Mouse (Mus musculus) natural killer cell, adult 2 months (primary cell): ENCODE results near the gene Ash1l.
A peak's percentile ranks its signal among the peaks of the same experiment; 100 is the strongest.

Experiments used
- DNase-seq, 2 experiments: peaks; one replicate each; pipeline ENCODE4 v3.0.0; 2022; ENCODE audit warnings: low spot score in 2 of 2

Gene Ash1l

DNA sequence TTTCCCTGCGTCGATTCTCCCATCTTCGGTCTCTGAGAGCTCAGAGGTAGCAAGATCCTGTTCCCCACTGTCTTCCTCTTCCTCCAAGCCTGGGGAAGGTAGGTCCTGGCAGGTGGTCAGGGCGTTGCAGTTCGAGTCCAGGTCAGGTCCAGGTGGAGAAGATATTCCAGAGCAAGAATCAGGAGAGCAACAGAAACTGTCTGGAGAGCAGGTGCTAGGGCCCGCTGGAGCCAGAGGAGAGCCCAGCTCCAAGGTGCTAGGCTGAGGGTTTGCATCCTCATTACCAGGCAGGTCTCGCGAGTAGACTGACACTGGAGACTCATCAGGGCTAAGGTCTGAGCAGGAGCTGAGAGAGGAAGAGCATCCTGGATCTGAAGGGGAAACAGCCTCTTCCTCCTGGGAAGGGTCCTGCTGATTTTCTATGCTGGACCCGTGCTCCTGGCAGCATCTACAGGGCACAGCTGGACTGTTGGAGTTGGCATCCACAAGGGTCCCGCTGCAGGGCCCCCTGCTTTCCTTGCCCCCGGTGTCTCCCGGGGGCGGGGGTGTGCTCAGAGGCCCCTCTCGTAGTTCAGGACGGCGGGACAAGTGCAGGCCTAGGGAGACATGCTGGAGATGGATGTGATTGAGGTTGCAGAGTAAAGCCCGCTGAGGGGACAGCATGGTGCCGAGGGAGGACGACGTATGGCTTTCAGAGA, 141.5 kb downstream of the Ash1l start:
- DNase-seq: no peak

- DNase-seq: no peak
These were observed 142.2 kb downstream of the Ash1l start for GRCm38 (mm10) chr3:89092509-89093090.

DNA sequence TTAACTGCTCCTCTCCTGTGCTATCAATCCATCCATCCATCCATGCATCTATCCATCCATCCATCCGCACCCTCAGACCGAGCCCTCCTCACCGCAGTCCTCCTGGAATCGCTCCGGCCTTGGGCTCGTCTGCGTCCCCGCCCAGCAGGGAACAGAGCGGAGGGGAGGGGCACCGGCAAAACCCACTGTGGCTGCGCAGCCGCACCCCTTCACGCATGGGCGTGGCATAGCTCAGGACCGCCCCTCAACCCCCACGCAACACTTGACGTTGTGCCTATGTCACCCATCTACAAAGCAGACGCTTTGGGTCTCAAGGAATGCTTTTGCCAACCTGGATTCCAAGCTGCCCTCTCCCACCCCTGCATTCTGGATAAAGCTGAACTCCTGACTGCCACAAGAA, 142.8 kb downstream of the Ash1l start, which contains the start of gene Rusc1:
Rusc1 (minus strand) TSS at position 137 of the 400 bp plus-strand sequence.
- peak; percentile 45 to 68 for DNase-seq

DNA sequence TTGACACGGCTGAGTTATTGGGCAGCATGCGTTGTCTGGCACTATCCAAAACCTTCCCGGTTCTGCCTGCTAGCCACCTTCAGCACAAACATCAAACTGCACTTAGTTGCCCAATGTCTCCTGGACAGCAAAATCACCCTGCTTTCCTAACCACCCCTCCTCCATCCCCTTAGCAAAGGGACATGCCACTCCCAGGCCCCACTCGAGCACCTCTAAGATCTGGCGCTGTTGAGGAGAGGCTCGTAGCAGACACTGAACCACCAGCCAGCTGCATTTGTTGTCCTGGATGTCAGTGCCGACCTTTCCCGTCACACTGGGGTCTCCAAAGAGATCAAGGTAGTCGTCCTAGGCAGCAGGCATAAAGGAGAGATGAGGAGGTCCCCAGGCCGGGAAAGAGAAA, 143.6 kb downstream of the Ash1l start:
- DNase-seq: no peak

GRCm38 (mm10) chr3:89100811-89101210, 150.4 kb downstream of the Ash1l start, which contains the start of gene Gm43738:
Gene Gm43738 (minus strand): TSS chr3:89101099.
- no peak for DNase-seq

DNA sequence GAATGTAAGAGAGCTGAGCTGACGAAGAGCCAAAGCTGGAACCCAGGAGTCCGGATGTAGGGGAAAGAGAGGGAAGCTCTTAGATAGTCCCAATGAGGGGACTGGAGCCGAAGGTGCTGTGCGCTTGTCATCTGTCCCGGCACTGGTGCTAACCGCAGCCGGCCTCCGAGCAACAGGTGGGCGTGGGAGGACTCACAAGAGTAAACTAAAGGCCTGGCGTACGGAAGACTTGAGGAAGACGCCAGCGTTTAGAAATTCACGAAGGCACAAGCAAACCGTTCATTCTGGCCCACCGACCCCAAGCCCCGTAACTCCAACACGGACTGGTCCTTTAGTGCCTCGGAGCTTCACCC, 151.0 kb downstream of the Ash1l start:
- DNase-seq: no peak

- DNase-seq: peak; percentile 92 to 93
These were observed 151.5 kb downstream of the Ash1l start, which contains the start of gene Fdps for GRCm38 (mm10) chr3:89101812-89102494. Gene Fdps (minus strand): TSS chr3:89101959.

GRCm38 (mm10) chr3:89102495-89103290, 152.3 kb downstream of the Ash1l start:
- no peak for DNase-seq

DNA sequence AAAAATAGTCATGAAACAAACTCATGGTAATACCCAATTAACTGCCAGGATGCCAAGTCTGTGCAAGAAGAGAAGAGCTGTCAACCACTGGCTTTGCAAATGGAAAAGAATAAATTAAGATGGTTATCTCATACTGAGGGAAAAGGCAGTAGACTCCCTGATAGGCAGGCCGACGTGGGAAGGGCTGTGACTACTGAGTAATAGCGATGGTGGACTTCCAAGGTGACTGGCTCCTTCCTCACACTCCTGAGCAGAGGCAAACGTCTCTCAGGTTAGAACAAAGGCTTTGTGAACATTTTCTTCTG, 152.8 kb downstream of the Ash1l start:
- DNase-seq: no peak

GRCm38 (mm10) chr3:89106881-89107280, 156.5 kb downstream of the Ash1l start:
- DNase-seq: no peak

GRCm38 (mm10) chr3:89107545-89107944, 157.1 kb downstream of the Ash1l start:
- DNase-seq: no peak

DNA sequence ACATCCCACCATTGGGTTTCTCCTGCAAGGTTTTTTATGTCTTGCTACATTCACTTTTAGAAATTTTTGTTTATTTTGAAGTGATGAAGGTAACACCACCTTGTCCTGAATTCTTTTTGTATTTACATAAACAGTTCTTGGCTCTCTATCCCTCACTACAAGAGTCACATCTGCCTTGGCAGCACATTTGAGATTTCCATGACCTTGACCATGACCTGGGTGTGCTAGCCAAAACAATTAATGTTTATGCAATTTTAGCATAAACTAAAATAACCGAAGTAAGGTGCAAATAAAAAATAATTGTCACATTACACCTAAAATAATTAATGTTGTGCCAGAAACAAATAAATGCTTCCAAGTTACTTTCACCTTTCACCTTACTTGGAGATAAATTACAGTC, 157.7 kb downstream of the Ash1l start:
- no peak for DNase-seq

DNA sequence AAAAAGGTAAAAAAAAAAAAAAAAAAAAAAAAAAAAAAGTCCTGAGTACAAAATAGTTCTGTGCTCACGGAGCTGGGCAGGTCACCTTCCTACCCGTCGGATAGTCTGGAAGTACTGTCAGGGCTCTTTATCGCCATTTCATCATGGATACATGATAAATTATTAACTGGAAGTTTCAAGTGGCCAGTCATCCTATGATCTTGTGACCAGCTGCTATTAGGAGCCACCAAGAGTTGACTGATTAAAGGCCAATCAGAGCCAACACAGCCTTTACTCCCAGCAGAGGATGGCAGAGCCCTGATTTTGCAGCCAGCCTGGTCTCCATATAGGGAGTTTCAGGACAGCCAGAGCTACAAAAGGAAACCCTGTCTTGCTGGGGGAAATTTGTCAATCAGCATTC, 162.6 kb downstream of the Ash1l start:
- no peak for DNase-seq

GRCm38 (mm10) chr3:89115522-89115921, 165.1 kb downstream of the Ash1l start:
- DNase-seq: peak; percentile 20 to 28

DNA sequence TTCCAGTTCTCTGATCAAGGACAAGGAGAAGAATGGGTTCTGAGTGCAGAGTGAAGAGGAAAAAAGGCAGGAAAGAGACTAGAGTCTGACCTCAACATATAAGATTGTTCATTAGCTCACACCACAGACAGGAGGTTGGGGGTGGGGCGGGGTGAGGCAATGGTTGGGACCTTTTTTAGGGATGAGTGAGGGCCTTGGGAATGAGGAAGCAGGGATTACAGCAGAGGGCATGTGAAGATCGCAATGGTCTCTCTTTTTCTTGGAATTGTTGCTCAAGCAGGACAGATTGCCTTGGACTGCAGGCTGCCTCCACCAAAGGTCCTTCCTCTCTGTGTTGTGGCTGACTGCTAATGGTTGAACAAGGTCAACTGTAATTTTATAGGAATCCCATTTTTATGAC, 172.9 kb downstream of the Ash1l start:
- DNase-seq: no peak

DNA sequence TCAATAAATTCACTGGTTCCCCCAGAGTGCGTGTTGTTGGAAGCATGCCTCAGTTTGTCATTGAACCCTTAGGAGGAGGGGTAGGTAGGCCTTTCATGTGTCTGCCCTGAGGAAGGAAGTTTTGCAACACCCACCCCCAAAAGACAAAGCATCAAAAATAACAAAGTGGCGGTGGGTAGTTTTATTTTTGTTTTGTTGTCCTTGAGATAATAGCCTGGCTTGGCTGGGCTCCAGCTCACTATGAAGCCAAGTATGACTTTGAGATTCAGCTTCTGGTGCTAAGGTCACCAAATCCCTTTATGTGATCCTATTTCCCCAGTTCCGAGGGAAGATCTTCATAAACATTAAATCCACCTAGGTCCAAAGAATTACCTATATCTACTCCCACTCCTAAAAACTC, 173.8 kb downstream of the Ash1l start:
- no peak for DNase-seq

DNA sequence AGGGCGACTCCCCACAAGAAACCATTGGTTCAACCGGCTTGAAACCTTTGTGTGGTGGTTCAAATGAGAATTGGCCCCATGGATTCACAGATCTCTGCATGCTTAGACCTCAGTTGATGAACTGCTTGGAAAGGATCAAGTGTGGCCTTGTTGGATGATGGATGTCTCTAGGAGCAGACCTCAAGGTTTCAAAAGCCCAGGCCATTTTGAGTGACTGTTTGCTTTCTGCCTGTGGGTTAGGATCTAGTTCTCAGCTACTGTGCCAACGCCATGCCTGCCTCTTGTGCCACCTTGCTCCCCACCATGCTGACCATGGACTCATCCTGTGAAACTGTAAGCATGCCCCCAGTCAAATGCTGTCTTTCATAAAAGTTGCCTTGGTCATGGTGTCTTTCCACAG, 175.6 kb downstream of the Ash1l start:
- no peak for DNase-seq
